Mouse (Mus musculus) granulocyte monocyte progenitor cell, adult 5-6 weeks (primary cell): ENCODE measurements around the gene Kalrn. TPM values are rescaled to one million over a fixed set of nuclear protein-coding genes. Genes with fewer than 3 reads are reported as not detected.

Experiments used
- ATAC-seq: replicated peaks from 2 replicates; pipeline ENCODE4 v1.8.0; 2016; ENCODE audit warnings: mild to moderate bottlenecking, moderate TSS enrichment, inconsistent platforms; ENCODE audit not compliant: poor library complexity, severe bottlenecking
- total RNA-seq, 2 experiments: library from RNA; stranded (forward) in 1 of 2; stranded (reverse) in 1 of 2; fragments of 200-712, 200-1000 nt in 1 of 2; fragments of >200 nt in 1 of 2; fragmentation: Nextera tagmentation in 1 of 2; gene quantifications; 2 replicates each; pipeline ENCODE4 v1.2.3; 2014 to 2017

The Kalrn gene
- total RNA-seq, 2 experiments from 2014 or later, result 3.6 to 3.8 TPM

DNA sequence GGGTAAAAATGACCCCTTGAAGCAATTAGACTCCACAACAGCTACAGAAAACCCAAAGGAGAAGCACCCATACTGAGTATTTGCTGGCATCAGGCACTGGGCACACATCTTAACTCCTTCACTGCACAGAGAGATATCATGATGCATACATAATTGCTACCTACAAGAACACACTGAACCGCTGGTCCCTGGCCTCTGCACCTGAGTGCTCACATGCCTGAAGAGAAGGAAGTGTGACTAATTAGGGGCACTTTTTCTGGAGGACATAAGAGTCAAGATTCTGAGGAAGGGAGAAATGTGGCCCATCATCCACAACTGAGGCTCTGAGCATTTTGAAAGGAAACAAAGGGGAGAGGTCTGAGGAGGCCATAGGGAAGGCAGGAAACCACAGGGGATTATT lies 65.2 kb downstream of the Kalrn start:
- no peak for ATAC-seq

DNA sequence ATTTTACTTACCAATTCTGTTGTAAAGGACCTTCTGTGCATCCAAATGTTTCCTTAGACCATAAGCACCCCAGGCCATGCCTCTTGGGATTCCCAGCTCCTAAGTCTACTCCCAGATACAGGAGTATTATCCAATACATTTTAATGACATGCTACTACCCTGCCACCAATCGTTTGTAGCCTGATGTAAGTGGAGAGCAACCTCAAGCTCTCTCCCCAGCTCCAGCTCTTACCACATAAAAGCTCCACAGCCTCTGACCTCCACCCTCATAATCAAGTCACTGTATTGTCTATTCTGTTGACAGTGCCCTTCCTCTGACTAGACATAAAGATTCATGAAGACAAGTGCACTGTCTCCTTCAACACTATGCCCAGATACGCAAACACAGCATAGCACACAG lies 67.3 kb downstream of the Kalrn start:
- ATAC-seq, result no peak

DNA sequence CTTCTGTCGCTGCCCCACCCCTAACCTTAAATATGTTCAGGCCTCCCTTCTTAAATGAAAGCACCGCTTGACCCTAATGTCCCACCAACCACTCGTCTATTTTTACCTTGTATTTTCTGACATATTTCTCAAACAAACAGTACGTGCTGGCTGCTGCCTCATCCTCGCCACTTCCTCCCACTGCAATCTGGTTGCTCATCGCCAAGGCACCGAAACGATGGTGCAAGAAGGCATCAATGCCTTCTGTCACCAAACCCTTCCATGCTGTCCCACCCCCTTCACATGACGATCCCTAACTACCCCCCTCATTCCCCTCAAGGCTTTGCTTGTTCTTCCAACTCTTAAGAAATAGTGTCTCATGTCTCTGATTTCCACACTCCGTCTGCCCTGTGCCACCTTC lies 69.1 kb downstream of the Kalrn start:
- no peak for ATAC-seq

DNA sequence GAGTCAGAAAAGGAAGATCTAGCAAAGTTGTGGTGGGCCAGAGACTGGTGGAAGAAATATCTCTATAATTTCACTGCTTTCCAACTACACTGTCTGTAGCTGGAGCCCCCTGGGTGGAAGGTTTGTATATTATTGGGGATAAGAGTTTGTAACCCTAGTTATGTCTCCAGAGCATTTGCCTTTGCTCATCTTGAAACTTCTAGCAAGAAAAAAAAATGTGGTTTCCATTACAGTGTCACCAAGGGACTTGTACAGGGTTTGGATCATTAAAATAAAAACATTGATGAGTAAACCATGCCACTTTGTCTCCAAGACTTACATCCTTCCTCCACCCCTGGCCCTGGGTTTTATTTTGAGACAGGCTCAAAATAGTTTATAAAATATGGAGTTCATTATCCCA lies 71.2 kb downstream of the Kalrn start:
- ATAC-seq, result no peak

DNA sequence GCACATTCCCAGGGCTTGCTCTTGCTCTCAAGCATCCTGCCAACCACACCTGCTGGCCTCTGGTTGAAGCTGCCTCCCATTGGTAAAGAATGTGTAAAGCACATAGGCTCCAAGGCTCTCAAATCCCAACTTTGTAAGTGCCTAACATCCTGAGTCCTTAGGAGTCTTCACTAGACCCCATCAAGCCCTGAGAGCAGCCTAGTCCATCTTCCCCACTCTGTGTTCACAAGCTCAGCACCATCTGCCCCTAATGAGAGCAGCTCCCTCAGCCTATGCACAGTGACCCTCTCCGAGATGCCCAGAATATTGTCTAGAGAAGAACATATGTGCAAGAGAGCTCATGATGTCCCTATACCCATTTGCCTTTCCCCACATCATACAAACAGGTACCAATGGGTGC lies 78.6 kb downstream of the Kalrn start:
- no peak for ATAC-seq

DNA sequence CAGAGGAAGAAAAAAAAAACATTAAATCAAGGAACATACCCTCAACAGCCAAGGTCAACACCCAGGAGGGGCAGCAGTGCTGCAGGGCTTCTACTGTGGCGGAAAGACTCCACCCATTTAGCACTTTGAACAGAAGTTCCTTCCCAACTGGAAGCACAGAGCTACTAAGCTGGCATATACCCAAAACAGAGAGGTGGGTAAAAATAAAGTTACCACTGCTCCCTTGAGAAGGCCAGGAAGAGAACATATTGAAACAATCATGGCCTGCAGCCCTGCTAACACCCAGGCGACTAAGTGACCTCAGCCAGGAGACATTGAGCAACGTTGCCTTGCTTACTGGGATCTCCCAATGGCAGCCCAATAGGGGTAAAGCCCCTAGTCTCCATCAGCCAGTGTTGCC lies 79.4 kb downstream of the Kalrn start:
- no peak for ATAC-seq

DNA sequence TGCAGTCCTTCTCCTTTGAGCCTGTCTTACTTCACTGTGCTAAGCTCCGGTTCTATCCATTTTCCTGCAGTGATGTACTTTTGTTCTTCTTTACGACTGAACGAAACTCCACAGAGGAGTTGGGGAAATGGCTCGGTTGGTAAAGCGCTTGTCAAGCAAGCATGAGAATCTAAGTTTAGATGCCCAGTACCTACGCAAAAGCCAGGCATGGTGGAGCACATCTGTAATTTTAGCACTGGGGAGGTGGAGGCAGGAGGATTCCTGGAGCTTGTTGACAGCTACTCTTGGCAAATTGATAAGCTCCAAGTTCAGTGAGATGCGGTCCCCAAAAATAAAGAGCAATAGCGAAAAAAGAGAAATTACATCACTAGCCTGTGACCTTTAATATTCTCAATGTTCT lies 82.1 kb downstream of the Kalrn start:
- no peak for ATAC-seq

DNA sequence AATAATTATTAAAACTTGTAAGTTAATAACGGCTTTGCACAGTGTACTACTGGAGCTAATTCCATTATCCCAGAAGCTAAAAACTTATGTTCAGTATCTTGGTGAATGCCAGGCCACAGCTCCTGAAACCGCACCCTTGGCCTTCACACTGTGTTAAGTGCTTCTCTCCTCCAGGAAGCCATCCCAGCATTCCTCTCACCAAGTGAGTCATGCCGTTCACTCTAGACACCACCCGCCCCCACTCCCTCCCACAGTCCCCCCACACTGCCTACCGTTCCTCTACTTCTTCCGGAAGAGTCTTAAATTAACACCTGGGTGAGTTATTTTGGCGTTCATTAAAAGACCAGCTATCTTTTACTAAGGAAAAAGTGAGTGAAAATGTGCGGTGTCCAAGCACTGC lies 82.8 kb downstream of the Kalrn start:
- ATAC-seq, result no peak

DNA sequence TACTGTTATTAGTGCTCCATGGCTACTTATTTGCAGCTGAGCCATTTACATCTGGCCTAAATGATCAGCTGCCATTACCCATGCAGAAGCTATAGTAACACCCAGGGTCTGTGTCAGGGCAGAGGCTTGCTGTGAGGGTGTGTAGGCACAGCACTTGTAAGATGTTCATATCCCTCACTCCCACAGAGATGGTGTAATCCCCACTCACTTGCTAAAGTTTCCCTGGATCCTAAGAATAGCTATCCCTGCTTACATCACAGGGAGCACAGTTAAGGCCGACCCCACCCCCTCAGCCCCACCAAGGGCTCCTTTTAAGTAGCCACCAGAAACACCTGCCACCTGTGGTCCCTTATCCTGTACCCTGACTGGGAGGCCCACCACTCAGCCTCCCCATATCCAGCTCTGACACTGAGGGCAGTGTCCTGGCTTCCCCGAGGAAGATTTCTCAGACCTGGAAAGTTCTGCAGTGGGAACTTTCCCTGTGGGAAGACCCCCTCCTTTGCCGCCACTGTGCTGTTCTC lies 83.5 kb downstream of the Kalrn start:
- no peak for ATAC-seq

DNA sequence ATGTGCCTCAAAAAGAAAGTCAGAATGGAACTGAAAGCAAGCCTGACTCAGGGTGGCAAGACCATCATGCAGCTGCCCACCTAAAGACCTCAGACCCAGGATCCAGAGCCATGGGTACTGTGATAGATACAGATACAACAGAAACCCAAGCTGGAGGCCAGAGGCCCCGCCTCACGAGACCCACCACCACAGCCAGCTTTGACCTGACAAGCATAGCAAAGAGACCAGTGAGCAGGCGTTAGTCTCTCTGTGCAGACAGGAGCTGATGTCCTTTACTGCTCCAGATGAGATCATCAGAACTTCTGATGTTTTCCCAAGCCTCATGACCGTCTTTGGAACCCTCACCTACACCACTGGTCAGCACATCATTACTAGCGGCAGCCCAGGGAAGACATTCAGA lies 85.5 kb downstream of the Kalrn start:
- ATAC-seq, result no peak

DNA sequence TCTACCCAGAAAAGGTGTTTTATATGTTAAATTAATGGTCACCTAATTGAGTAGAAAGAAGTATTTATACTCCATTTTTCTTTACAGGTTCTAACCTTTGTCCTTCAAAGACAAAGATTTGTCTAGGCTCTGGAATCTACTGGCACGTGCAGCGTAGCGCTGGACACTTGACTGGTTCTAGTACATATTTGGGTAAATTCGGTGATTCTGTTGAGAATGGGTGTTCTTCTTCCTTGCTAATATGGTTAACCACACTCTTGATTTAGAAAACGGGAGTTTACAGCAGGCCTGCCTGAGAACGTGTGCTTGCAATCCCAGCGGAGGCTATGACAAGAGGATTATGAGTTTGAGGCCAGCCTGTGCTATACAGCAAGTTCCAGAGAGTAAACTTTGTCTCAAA lies 86.1 kb downstream of the Kalrn start:
- no peak for ATAC-seq

DNA sequence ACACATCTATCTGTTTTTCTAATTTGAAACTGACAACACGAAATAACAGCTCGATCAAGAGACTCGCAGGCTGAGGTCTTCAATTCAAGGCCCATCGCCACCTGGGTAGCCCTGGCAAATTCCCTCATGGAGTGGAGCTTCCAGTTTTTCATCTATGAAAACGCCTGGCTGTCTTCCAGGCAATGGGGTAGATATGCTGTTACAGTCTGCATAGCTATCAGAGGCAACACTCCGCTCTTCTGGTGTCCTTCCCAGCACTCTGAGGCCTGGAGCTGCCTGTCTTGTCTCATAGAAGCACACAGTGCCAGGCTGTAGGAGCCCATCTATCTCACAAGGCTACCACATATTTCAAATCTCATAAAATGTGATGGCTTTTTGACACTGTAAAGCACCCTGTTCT lies 87.8 kb downstream of the Kalrn start:
- ATAC-seq, result no peak

DNA sequence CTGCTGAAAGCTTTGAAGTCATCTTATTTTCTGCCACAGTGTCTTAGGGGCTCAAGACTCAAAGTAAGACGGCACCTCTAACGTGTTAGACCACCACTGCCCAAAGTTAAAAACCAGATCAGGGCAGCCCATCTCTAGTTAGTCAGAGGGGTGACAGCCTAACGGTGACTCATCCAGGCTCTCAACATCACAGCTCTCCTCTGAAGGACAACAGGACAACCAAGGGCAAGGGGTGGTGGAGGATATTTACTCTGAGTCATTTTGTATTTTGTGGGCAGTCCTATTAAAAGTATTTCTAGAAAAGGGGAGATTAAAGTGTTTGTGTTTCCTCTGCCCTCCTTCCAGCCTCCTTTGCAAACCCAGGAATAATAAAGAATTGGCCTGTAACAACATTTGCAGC lies 88.4 kb downstream of the Kalrn start:
- no peak for ATAC-seq

DNA sequence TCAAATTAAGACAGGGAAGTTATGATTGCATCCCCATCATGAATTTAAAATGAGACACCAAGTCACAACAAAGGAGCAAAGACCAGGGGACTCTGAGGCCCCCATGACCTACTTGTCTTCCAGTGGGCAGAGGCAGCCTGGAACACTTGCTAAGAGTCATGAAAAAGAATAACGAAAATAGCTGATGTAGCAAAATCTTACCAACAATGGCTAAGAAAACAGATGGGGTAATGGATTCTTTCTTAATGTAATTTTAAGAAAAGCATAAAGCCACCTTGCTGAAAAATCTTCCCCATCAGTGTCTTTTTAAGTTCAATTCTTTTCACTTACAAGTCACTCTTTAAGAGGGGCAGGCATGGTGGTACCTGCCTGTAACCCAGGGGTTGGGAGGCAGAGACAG lies 89.1 kb downstream of the Kalrn start:
- ATAC-seq, result no peak

DNA sequence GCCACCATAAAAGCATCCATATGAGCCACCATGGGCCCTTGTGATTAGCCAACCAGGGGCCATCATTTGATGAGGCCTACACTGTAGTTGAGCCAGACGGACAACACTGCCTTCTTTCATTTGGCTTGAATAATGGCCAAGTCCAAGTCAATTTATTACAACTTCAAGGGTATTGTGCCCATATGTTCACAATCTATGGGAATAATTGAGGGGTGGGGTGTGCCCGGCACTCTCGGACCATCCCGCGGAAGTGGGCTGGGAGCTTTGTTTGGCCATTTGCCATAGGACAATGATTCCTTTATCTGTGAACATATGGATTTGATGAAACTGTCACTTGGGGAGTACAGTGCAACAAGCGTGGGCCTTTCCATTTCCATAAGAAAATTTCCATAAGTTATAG lies 89.6 kb downstream of the Kalrn start:
- ATAC-seq, result no peak

DNA sequence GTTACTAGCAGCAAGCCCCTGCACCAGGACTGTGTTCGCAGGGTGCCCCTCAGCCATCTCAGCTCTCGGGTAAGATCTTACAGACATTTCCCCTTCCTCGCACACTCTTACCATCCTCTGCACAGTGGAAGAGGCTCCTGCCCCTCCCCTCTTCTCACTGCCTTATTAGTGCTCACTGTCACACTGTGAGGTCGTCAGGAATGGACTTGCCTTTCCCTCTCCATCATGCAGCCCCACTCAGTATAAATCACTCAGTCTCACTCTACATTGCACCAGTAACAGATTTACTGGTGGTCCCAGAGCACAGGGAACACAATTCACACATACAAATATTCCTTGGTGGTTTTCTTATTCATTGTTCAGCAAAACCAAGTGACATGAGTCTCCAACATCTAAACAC lies 98.6 kb downstream of the Kalrn start:
- ATAC-seq, result no peak

DNA sequence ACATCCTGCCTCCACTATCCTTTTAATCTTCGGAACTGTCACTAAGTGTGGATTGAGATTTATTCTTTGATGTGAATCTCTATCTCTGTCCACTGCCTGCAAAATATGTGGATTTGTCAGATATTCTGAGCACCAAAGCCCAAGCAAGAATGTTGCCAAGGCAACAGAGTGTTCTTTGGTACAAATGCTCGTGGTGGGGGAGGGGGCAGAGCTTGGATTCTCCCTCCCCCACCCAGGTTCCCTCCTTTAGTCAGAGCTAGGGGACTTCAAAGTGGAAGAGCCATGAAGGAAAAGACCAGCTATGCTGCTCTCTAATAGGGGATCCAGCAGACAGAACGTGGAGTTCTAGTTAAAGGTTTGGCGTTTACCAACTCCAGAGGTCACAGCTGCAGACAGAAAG lies 99.4 kb downstream of the Kalrn start:
- no peak for ATAC-seq

DNA sequence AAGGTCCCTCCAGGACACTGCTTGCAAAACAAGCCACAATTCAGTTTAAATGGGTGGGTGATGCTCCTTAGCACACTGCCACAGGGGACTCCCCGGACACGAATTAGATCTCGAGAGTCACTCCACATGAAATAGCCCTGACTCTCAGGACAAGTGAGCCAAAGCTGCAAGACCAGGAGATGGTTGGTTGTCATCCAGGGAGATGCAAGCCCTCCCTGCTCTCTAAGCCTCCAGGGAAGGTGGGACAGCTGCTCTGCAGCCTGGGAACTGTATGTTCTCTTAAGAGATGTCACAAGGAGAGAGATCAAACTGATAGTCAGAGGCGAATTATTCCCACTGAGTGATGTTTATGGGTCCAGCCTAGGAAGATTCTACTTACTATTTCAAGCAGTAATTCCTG lies 101.9 kb downstream of the Kalrn start:
- ATAC-seq, result no peak

DNA sequence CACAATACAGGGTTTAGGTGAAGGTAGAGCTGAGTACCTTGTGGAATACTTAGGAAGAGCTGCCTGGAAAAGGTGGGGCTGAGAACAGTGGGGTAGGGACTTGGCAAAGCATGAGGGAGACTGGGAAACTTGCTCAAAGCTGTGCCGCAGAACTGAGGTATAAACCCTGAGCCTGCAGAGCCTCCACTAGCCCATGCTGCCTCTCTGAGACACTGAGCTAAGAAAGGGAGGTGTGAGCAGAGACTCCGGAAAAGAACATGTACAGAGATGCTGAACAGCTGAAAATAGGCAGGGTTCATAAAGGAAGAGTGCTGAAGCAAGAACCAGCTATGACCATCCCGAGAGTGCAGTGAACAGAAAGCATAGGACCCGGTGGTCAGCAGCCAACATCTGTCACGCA lies 103.0 kb downstream of the Kalrn start:
- ATAC-seq, result no peak

DNA sequence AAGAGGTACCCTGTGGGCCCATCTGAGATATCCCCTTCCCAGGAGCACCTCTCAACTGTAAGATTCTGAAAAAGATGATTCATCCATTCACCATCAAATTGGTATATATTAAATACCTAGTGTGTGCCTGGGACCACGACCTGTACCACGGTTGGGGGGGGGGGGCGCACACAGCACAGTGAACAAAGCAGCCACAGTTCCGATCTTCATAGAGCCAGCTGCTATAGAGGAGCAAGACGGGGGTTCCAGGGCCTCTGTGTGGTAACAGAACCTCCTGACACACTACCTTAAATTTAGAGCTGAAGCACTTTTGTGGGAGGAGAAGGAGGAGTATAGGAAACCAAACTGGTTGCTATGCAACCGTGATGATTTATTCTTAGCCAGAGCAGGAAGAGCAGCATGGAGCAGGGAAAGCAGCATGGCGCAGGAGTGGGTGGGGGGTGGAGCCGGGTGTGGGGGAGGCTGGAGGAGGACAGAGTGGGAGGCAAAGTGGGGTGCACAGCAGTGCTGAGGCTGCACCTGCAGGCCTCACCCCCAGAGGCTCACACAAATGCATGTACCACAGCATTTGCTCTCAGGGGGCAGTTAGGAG lies 104.0 kb downstream of the Kalrn start:
- ATAC-seq, result no peak

DNA sequence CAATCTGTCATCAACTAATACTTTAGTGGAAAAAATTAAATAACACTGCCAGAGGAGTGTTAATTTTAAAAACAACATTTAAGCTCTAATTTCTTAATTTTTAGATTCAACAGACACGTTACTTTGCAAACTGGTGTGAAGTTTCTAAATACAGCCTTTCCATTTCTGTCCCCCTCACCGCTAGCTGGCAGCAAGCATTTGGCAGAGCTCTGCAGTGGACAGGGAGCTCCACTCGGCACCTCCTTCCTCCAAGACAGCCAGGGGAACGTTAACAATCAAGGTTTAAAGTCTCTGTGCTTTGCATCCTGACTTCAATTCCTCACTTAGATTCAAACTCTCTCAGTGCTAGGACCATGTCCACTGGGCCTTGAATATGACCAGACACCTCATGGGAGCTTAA lies 106.7 kb downstream of the Kalrn start:
- no peak for ATAC-seq

DNA sequence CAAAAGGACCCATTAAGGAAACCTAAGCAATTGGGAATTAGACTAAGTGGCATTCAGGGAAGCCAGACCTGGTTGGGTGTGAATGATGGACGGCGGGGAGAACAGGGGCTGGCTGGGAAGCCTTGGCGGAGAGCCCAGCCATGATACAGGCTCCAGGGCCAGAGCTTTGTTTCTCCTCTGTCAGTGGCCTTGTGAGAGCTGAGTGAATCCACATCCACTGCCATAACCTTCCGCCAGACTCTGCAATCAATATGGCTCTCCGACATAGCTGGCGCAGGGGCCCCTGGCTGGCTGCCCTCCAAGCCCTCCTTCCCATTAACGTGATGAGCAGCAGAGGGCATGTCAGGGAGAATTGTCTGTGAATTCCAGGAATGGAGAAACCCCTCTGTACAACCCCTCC lies 117.0 kb downstream of the Kalrn start:
- no peak for ATAC-seq

DNA sequence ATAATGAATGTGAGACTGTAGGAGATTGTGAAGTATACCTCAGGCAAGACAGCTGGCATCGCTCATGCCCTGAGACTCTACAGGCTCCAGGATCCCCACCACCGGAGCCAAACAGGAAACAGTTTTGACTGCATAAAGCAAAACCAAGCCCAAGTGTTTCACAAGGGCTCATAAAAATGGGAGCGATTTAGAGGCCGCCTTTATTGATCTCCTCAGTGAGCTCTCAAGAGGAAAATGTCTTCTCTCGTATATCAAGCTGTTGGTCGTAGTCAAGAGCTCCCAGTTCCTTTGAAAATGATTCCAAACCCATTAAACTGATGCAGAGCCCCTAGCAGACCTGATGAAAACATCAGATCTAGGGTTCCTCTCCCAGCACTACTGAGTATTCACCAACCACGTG lies 127.7 kb downstream of the Kalrn start:
- ATAC-seq, result no peak
